Mouse (Mus musculus) bone marrow macrophage, adult 2 months (primary cell): Measurements from ENCODE around the gene Abcc4.

Experiments used
- CTCF ChIP-seq: IDR thresholded peaks from 2 replicates; pipeline ENCODE4 v1.5.1; 2012; ENCODE audit warnings: low read depth, mild to moderate bottlenecking, low read length, moderate library complexity
- POLR2A ChIP-seq: IDR thresholded peaks from 2 replicates; pipeline ENCODE4 v1.6.1; 2012; ENCODE audit warnings: mild to moderate bottlenecking, low read depth, low read length, borderline replicate concordance

DNA sequence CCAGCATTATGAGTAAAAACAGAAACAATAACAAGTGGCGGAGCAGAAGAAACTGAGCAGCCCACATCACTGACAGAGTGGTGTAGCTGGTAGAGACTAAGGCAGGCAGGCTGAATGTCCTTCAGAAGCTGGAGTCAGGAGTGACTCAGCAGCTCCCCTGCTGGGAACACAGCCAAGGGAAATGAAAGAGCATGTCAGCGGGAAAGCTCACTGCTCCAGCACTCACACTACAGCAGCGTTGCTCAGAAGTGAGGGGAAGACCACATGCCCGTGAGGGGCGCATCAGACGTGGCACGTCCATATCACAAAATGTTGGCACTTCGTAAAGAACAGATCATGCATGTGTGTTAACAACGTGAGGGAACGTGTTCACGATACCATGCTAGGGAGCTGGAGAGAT, 3.7 kb upstream of the Abcc4 start:
- no peak for TF ChIP-seq POLR2A
- TF ChIP-seq CTCF = no peak
